Mouse (Mus musculus) stomach, postnatal 0 days (tissue): ENCODE results near the gene Sac3d1. TPM values are rescaled to one million over a fixed set of nuclear protein-coding genes. Genes with fewer than 3 reads are reported as not detected.
A peak's percentile ranks its signal among the peaks of the same experiment; 100 is the strongest.
"Not testable (repeated sequence)": the region's sequence is repeated elsewhere in the genome, so short reads cannot be mapped to it uniquely, and the experiment has no call there.

ENCODE experiments used
- ATAC-seq: fragments of 200-750 bp; cut with Nextera tagmentation; 2 replicates; pipeline ENCODE4 v1.8.0; 2017; ENCODE audit not compliant: low FRiP score, low TSS enrichment
- DNase-seq: peaks from one replicate; pipeline ENCODE4 v3.0.0-alpha.2; 2016; ENCODE audit warnings: low spot score
- H3K27ac ChIP-seq: fragments of 300-500 bp; sonication (generic); replicated peaks from 2 replicates; pipeline ENCODE4 v1.5.1; 2014; ENCODE audit warnings: mild to moderate bottlenecking, control low read depth
- H3K27me3 ChIP-seq: fragments of 300-500 bp; sonication (generic); 2 replicates; pipeline ENCODE4 v1.6.1; 2014; ENCODE audit warnings: low read length; ENCODE audit not compliant: control insufficient read depth, insufficient read depth
- H3K36me3 ChIP-seq: fragments of 300-500 bp; sonication (generic); 2 replicates; pipeline ENCODE4 v1.6.1; 2014; ENCODE audit warnings: low read length, mixed read lengths; ENCODE audit not compliant: control insufficient read depth, insufficient read depth
- H3K4me1 ChIP-seq: fragments of 300-500 bp; sonication (generic); replicated peaks from 2 replicates; pipeline ENCODE4 v1.6.1; 2014; ENCODE audit warnings: antibody characterized with exemption; ENCODE audit not compliant: control insufficient read depth, insufficient read depth
- H3K4me2 ChIP-seq: fragments of 300-500 bp; sonication (generic); replicated peaks from 2 replicates; pipeline ENCODE4 v1.6.1; 2014; ENCODE audit warnings: low read depth, mild to moderate bottlenecking, control low read depth, moderate library complexity
- H3K4me3 ChIP-seq: fragments of 300-500 bp; sonication (generic); 2 replicates; pipeline ENCODE4 v1.5.1; 2014; ENCODE audit warnings: low read depth, low read length, control low read depth
- H3K9ac ChIP-seq: fragments of 300-500 bp; sonication (generic); 2 replicates; pipeline ENCODE4 v1.6.1; 2014; ENCODE audit warnings: mild to moderate bottlenecking, low read length, control low read depth, mixed read lengths
- H3K9me3 ChIP-seq: fragments of 300-500 bp; sonication (generic); 2 replicates; pipeline ENCODE4 v1.6.1; 2016; ENCODE audit warnings: low read length; ENCODE audit not compliant: control insufficient read depth
- CTCF ChIP-seq: IDR thresholded peaks from 2 replicates; pipeline ENCODE4 v1.5.1; 2016; ENCODE audit warnings: antibody characterized with exemption, low read depth, mild to moderate bottlenecking, moderate library complexity
- EP300 ChIP-seq: optimal IDR thresholded peaks from 2 replicates; pipeline ENCODE3; 2016; ENCODE audit warnings: antibody characterized with exemption
- WGBS: fragments of 180-500 bp; shearing (Covaris S2); extraction: QIAGEN DNeasy Blood & Tissue Kit; methylation state at CpG from one replicate; pipeline ENCODE4 v1.1.7; 2014; 5-methylcytosine and 5-hydroxymethylcytosine counted together
- polyA plus RNA-seq: library from polyadenylated mRNA; unstranded; fragments of >200 nt; fragmentation: Nextera tagmentation; extraction: Ambion mirVana; gene quantifications from 2 replicates; pipeline ENCODE4 v1.2.1, GENCODE M21; 2015

The Sac3d1 gene
- polyA plus RNA-seq, 1 experiment from 2014 or later: 29.4 TPM

GRCm38 (mm10) chr19:6132171-6132827 lies 13.8 kb upstream of the Sac3d1 start:
- Histone ChIP-seq H3K4me3 (no peak overlapping the region), H3K9ac (no peak overlapping the region), H3K27ac (no peak overlapping the region), H3K9me3 (no peaks in the 10 kb centered on the region), H3K4me2 (no peak overlapping the region), H3K36me3 (0 out of 2 replicates have a peak, but pooled peaks cover 2% of the 10 kb centered on the region), H3K27me3 (no peaks in the 10 kb centered on the region), H3K4me1 (no peaks in the 10 kb centered on the region)
- no peak for ATAC-seq
- no peak for TF ChIP-seq EP300
- no peak for TF ChIP-seq CTCF
- no peak for DNase-seq
- WGBS: 78% methylated on average over 7 of the region's 7 CpGs

GRCm38 (mm10) chr19:6130414-6131128 lies 12.1 kb upstream of the Sac3d1 start:
- not testable (repeated sequence) for H3K36me3 ChIP-seq, H3K27ac ChIP-seq
- WGBS: 70% methylated on average over 7 of the region's 7 CpGs

GRCm38 (mm10) chr19:6127760-6128341 lies 9.4 kb upstream of the Sac3d1 start, which contains the start of gene Snx15:
Gene Snx15, minus strand, starts transcription at chr19:6128304.
- Histone ChIP-seq H3K27ac (peak within 1 kb of the TSS; percentile 94), H3K36me3 (no peaks in the 10 kb centered on the region), H3K4me1 (no peaks in the 10 kb centered on the region), H3K4me2 (peak within 1 kb of the TSS; percentile 59), H3K27me3 (no peaks in the 10 kb centered on the region), H3K4me3 (peak within 1 kb of the TSS; percentile 45), H3K9ac (peak within 1 kb of the TSS; percentile 68), H3K9me3 (no peaks in the 10 kb centered on the region)
- ATAC-seq (peak; percentile 94), DNase-seq (peak; percentile 95)
- 0 out of 2 replicates have a peak, but pooled peaks have one; percentile 12 for TF ChIP-seq CTCF
- no peak for TF ChIP-seq EP300
- WGBS: 0% methylated on average over 32 of the region's 32 CpGs

More at GRCm38 (mm10) chr19:6130414-6131128, 12.1 kb upstream of the Sac3d1 start:
- not testable (repeated sequence) for H3K27me3 ChIP-seq, H3K4me2 ChIP-seq, H3K4me3 ChIP-seq, H3K4me1 ChIP-seq, H3K9me3 ChIP-seq, H3K9ac ChIP-seq
- peak; percentile 29; the same call in 1 of the 2 replicates for ATAC-seq
- DNase-seq: peak; percentile 60

GRCm38 (mm10) chr19:6126789-6127580 lies 8.5 kb upstream of the Sac3d1 start:
- no peak for DNase-seq
- Histone ChIP-seq H3K27ac (peak overlapping the region; percentile 94; the same call in 1 of the 2 replicates), H3K4me2 (peak overlapping the region; percentile 59), H3K36me3 (no peaks in the 10 kb centered on the region), H3K4me1 (no peaks in the 10 kb centered on the region), H3K9me3 (no peaks in the 10 kb centered on the region), H3K4me3 (peak overlapping the region; percentile 45), H3K27me3 (no peaks in the 10 kb centered on the region), H3K9ac (no peak overlapping the region)
- 57% methylated on average over 10 of the region's 10 CpGs for WGBS
- TF ChIP-seq CTCF: no peak
- no peak for TF ChIP-seq EP300
- no peak for ATAC-seq

- H3K9me3 ChIP-seq: no peaks in the 10 kb centered on the region
- H3K9ac ChIP-seq: no peak overlapping the region
- H3K27me3 ChIP-seq: no peaks in the 10 kb centered on the region
- no peaks in the 10 kb centered on the region for H3K4me1 ChIP-seq
- TF ChIP-seq EP300: no peak
- TF ChIP-seq CTCF: peak; percentile 88
- no peak overlapping the region for H3K4me2 ChIP-seq
- DNase-seq: peak; percentile 46
- WGBS: 25% methylated on average over 4 of the region's 4 CpGs
- no peak overlapping the region for H3K4me3 ChIP-seq
- H3K27ac ChIP-seq: no peak overlapping the region
- no peaks in the 10 kb centered on the region for H3K36me3 ChIP-seq
- ATAC-seq: no peak
Measured at GRCm38 (mm10) chr19:6126289-6126688, 7.8 kb upstream of the Sac3d1 start.
